Mouse (Mus musculus): ENCODE results near the gene Micall1. TPM values are rescaled to one million over a fixed set of nuclear protein-coding genes. Genes with fewer than 3 reads are reported as not detected.

Micall1 gene
- 12.0 and 12.7 TPM in 2 replicates for polyA plus RNA-seq (2015; fragmentation: Nextera tagmentation; extraction: Ambion mirVana)

- WGBS = under 1% methylated on average over 52 of the region's 85 CpGs
- no peaks in the 10 kb centered on the region for H3K27me3 ChIP-seq (ENCODE audit: control insufficient read depth, insufficient read depth, low read depth, low read length)
- ATAC-seq = peak; percentile 75
These were observed at the start of gene Micall1 for GRCm38 (mm10) chr15:79108421-79109320. TSS of gene Micall1 (plus strand) at chr15:79108898.

GRCm38 (mm10) chr15:79060887-79061565 lies 47.7 kb upstream of the Micall1 start:
- ATAC-seq = no peak
- H3K4me1 ChIP-seq (ENCODE audit: control insufficient read depth, insufficient read depth, low read length) = peaks cover 16% of the 10 kb centered on the region
- WGBS = 85% methylated on average over 14 of the region's 14 CpGs
- peaks cover 25% of the 10 kb centered on the region for H3K36me3 ChIP-seq (ENCODE audit: control insufficient read depth, insufficient read depth, low read length)
- H3K4me2 ChIP-seq (ENCODE audit: low read length) = no peak overlapping the region
- no peaks in the 10 kb centered on the region for H3K9me3 ChIP-seq (replicated peaks; ENCODE audit: control insufficient read depth, low read length, poor library complexity, severe bottlenecking)
- H3K9ac ChIP-seq (ENCODE audit: low read depth, low read length) = no peak overlapping the region
- no peak overlapping the region for H3K27ac ChIP-seq (ENCODE audit: low read length)
- no peaks in the 10 kb centered on the region for H3K27me3 ChIP-seq (ENCODE audit: control insufficient read depth, insufficient read depth, low read depth, low read length)
- no peak overlapping the region for H3K4me3 ChIP-seq (ENCODE audit: low read depth, low read length)

More at GRCm38 (mm10) chr15:79108421-79109320, at the start of gene Micall1:
- Histone ChIP-seq H3K27ac (ENCODE audit: low read length) (peak within 1 kb of the TSS; percentile 77), H3K4me1 (ENCODE audit: control insufficient read depth, insufficient read depth, low read length) (peaks cover 26% of the 10 kb centered on the region), H3K9me3 (replicated peaks; ENCODE audit: control insufficient read depth, low read length, poor library complexity, severe bottlenecking) (no peaks in the 10 kb centered on the region), H3K9ac (ENCODE audit: low read depth, low read length) (peak within 1 kb of the TSS; percentile 98), H3K36me3 (ENCODE audit: control insufficient read depth, insufficient read depth, low read length) (no peaks in the 10 kb centered on the region), H3K4me2 (ENCODE audit: low read length) (peak within 1 kb of the TSS; percentile 97), H3K4me3 (ENCODE audit: low read depth, low read length) (peak within 1 kb of the TSS; percentile 94)

DNA sequence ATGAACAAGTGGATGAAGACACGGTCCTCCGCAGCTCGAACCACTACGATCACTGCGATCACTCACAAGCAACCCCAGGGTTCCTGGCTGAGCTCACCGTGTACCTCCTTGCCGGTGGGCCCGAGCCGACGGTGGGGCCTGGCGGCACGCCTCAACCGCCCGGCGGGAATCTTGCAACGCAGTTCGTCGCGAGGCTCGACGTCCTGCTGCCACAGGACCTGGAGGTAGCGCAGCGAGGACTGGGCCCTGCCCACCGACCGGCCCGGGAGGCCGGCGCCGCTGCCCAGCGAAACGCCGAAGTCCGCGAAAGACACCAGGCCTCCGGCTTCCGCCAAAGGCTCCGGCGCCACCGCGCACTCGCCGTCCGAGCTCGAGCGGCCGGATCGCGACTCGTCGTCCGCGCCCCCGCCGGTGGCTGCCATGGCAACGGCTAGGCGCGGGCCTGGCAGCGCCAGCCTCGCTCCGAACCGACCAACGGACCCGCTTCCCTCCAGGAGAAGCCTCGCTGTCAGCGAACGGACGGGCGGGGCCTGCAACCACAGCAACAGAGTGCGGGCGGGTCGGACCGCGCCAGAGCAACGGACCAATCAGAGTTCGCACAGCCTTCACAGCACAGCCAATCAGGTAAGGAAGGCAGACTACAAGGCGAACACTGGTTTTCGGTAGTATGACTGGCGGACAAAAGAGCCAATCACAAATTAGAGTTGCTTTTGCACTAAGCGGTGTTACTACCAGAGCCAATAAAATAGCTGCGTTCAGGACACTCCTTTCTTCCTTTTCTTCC lies 46.1 kb upstream of the Micall1 start, which contains the start of gene Ankrd54:
Gene Ankrd54 (minus strand): TSS at position 518 of the 784 bp plus-strand sequence.
- Histone ChIP-seq H3K36me3 (ENCODE audit: control insufficient read depth, insufficient read depth, low read length) (peaks cover 18% of the 10 kb centered on the region), H3K9me3 (replicated peaks; ENCODE audit: control insufficient read depth, low read length, poor library complexity, severe bottlenecking) (no peaks in the 10 kb centered on the region), H3K27ac (ENCODE audit: low read length) (peak within 1 kb of the TSS; percentile 83), H3K4me3 (ENCODE audit: low read depth, low read length) (peak within 1 kb of the TSS; percentile 96), H3K4me1 (ENCODE audit: control insufficient read depth, insufficient read depth, low read length) (peaks cover 16% of the 10 kb centered on the region), H3K9ac (ENCODE audit: low read depth, low read length) (peak within 1 kb of the TSS; percentile 90), H3K27me3 (ENCODE audit: control insufficient read depth, insufficient read depth, low read depth, low read length) (no peaks in the 10 kb centered on the region), H3K4me2 (ENCODE audit: low read length) (peak within 1 kb of the TSS; percentile 87)
- under 1% methylated on average over 80 of the region's 80 CpGs for WGBS
- ATAC-seq = peak; percentile 100

GRCm38 (mm10) chr15:79063160-79063740 lies 45.4 kb upstream of the Micall1 start:
- H3K4me1 ChIP-seq (ENCODE audit: control insufficient read depth, insufficient read depth, low read length) = peaks cover 16% of the 10 kb centered on the region
- H3K4me3 ChIP-seq (ENCODE audit: low read depth, low read length) = peak overlapping the region; percentile 35
- no peak for ATAC-seq
- H3K9me3 ChIP-seq (replicated peaks; ENCODE audit: control insufficient read depth, low read length, poor library complexity, severe bottlenecking) = no peaks in the 10 kb centered on the region
- peak overlapping the region; percentile 52 for H3K9ac ChIP-seq (ENCODE audit: low read depth, low read length)
- H3K27me3 ChIP-seq (ENCODE audit: control insufficient read depth, insufficient read depth, low read depth, low read length) = no peaks in the 10 kb centered on the region
- peak overlapping the region; percentile 58 for H3K27ac ChIP-seq (ENCODE audit: low read length)
- peak overlapping the region; percentile 66 for H3K4me2 ChIP-seq (ENCODE audit: low read length)
- H3K36me3 ChIP-seq (ENCODE audit: control insufficient read depth, insufficient read depth, low read length) = peaks cover 15% of the 10 kb centered on the region
- WGBS = 10% methylated on average over 14 of the region's 14 CpGs

DNA sequence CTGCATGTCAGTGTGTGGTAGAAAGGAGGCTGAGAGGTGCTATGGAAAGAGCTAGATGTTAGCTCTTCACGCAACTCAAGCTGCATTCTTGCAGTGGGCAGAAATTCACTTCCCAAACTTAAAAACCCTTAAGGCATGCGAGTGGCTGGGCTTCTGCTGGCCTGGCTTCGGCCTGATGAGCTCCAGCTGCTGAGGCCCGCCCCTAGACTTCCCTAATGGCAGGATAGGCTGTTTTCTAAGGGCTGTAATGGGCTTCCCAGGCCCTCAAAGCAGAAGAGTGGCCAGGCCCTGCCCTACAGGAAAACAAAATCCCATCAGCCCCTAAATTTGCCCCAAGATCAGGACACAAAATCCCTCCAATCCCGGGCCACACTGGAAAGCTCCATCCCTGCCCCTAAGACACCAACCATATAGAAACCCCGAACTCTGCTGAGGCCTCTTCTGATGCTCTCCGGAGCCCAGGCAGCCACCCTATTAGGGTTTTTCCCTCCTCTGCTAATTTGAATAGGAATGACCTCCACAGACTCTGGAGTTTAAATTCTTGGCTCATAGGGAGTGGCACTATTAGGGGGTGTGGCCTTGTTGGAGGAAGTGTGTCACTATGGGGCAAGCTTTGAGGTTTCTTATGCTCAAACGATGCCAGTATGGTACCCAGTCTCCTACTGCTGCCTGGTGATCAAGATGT lies 43.5 kb upstream of the Micall1 start:
- Histone ChIP-seq H3K4me3 (ENCODE audit: low read depth, low read length) (no peak overlapping the region), H3K9me3 (replicated peaks; ENCODE audit: control insufficient read depth, low read length, poor library complexity, severe bottlenecking) (no peaks in the 10 kb centered on the region), H3K9ac (ENCODE audit: low read depth, low read length) (no peak overlapping the region), H3K4me2 (ENCODE audit: low read length) (no peak overlapping the region), H3K27ac (ENCODE audit: low read length) (no peak overlapping the region), H3K36me3 (ENCODE audit: control insufficient read depth, insufficient read depth, low read length) (peaks cover 6% of the 10 kb centered on the region; the same call in 1 of the 2 replicates), H3K27me3 (ENCODE audit: control insufficient read depth, insufficient read depth, low read depth, low read length) (no peaks in the 10 kb centered on the region), H3K4me1 (ENCODE audit: control insufficient read depth, insufficient read depth, low read length) (peaks cover 16% of the 10 kb centered on the region)
- ATAC-seq = no peak
- WGBS = 69% methylated on average over 8 of the region's 8 CpGs

- no peak overlapping the region for H3K4me2 ChIP-seq (ENCODE audit: low read length)
- H3K27me3 ChIP-seq (ENCODE audit: control insufficient read depth, insufficient read depth, low read depth, low read length) = no peaks in the 10 kb centered on the region
- H3K4me3 ChIP-seq (ENCODE audit: low read depth, low read length) = no peak overlapping the region
- no peaks in the 10 kb centered on the region for H3K9me3 ChIP-seq (replicated peaks; ENCODE audit: control insufficient read depth, low read length, poor library complexity, severe bottlenecking)
- H3K4me1 ChIP-seq (ENCODE audit: control insufficient read depth, insufficient read depth, low read length) = peaks cover 12% of the 10 kb centered on the region
- ATAC-seq = no peak
- H3K36me3 ChIP-seq (ENCODE audit: control insufficient read depth, insufficient read depth, low read length) = no peaks in the 10 kb centered on the region
- H3K9ac ChIP-seq (ENCODE audit: low read depth, low read length) = no peak overlapping the region
- no peak overlapping the region for H3K27ac ChIP-seq (ENCODE audit: low read length)
- 48% methylated on average over 2 of the region's 2 CpGs for WGBS
These were observed 42.4 kb upstream of the Micall1 start for GRCm38 (mm10) chr15:79066276-79066675.

GRCm38 (mm10) chr15:79067631-79068030 lies 41.1 kb upstream of the Micall1 start:
- WGBS = 87% methylated on average over 3 of the region's 3 CpGs
- Histone ChIP-seq H3K4me2 (ENCODE audit: low read length) (no peak overlapping the region), H3K9me3 (replicated peaks; ENCODE audit: control insufficient read depth, low read length, poor library complexity, severe bottlenecking) (no peaks in the 10 kb centered on the region), H3K27ac (ENCODE audit: low read length) (no peak overlapping the region), H3K9ac (ENCODE audit: low read depth, low read length) (no peak overlapping the region), H3K4me1 (ENCODE audit: control insufficient read depth, insufficient read depth, low read length) (peaks cover 4% of the 10 kb centered on the region), H3K27me3 (ENCODE audit: control insufficient read depth, insufficient read depth, low read depth, low read length) (no peaks in the 10 kb centered on the region), H3K4me3 (ENCODE audit: low read depth, low read length) (no peak overlapping the region), H3K36me3 (ENCODE audit: control insufficient read depth, insufficient read depth, low read length) (no peaks in the 10 kb centered on the region)
- no peak for ATAC-seq

- no peak overlapping the region for H3K4me3 ChIP-seq (ENCODE audit: low read depth, low read length)
- WGBS = 83% methylated on average over 3 of the region's 3 CpGs
- H3K27me3 ChIP-seq (ENCODE audit: control insufficient read depth, insufficient read depth, low read depth, low read length) = no peaks in the 10 kb centered on the region
- no peaks in the 10 kb centered on the region for H3K36me3 ChIP-seq (ENCODE audit: control insufficient read depth, insufficient read depth, low read length)
- no peak overlapping the region for H3K9ac ChIP-seq (ENCODE audit: low read depth, low read length)
- no peak for ATAC-seq
- no peaks in the 10 kb centered on the region for H3K9me3 ChIP-seq (replicated peaks; ENCODE audit: control insufficient read depth, low read length, poor library complexity, severe bottlenecking)
- no peak overlapping the region for H3K27ac ChIP-seq (ENCODE audit: low read length)
- no peak overlapping the region for H3K4me2 ChIP-seq (ENCODE audit: low read length)
- peaks cover 2% of the 10 kb centered on the region for H3K4me1 ChIP-seq (ENCODE audit: control insufficient read depth, insufficient read depth, low read length)
These were observed 40.3 kb upstream of the Micall1 start for GRCm38 (mm10) chr15:79068416-79068815.
